Mouse (Mus musculus): ENCODE measurements around the gene Vwa2.

GRCm38 (mm10) chr19:56950818-56951217 is 76.8 kb downstream of the Vwa2 start:
- no peak for TF ChIP-seq POLR2A (IDR thresholded peaks at IDR 0.05; ENCODE audit: borderline replicate concordance, insufficient read depth, low read length)
- TF ChIP-seq CTCF (IDR thresholded peaks at IDR 0.05; ENCODE audit: borderline replicate concordance, insufficient read depth, low read depth, low read length): no peak
